Mouse (Mus musculus): ENCODE measurements at regions not wholly inside any gene's neighbourhood (a gene's known extent, or its start where the extent isn't known, plus 50 kb on each side); places are given as distances from the start of the nearest gene placed in this dataset.

GRCm38 (mm10) chr7:115170023-115170422 lies 426.5 kb downstream of the Insc start:
- DNase-seq (ENCODE audit: extremely low read depth, low read depth, low spot score): no peak

- DNase-seq (ENCODE audit: extremely low read depth, low read depth, low spot score): no peak
These were observed 426.9 kb downstream of the Insc start for GRCm38 (mm10) chr7:115170439-115170838.

- no peak for DNase-seq (ENCODE audit: extremely low read depth, low read depth, low spot score)
These were observed 449.0 kb downstream of the Insc start for GRCm38 (mm10) chr7:115192482-115192881.

- no peak for DNase-seq (ENCODE audit: extremely low read depth, low read depth, low spot score)
These were observed 449.7 kb downstream of the Insc start for GRCm38 (mm10) chr7:115192992-115193761.

- no peak for DNase-seq (ENCODE audit: extremely low read depth, low read depth, low spot score)
These were observed 461.4 kb downstream of the Insc start for GRCm38 (mm10) chr7:115204916-115205315.

- no peak for DNase-seq (ENCODE audit: extremely low read depth, low read depth, low spot score)
These were observed 463.1 kb downstream of the Insc start for GRCm38 (mm10) chr7:115206479-115207134.

- no peak for DNase-seq (ENCODE audit: extremely low read depth, low read depth, low spot score)
These were observed 465.3 kb downstream of the Insc start for GRCm38 (mm10) chr7:115208781-115209180.

- DNase-seq (ENCODE audit: extremely low read depth, low read depth, low spot score): no peak
These were observed 466.5 kb downstream of the Insc start for GRCm38 (mm10) chr7:115210012-115210411.

- DNase-seq (ENCODE audit: extremely low read depth, low read depth, low spot score): no peak
These were observed 473.3 kb downstream of the Insc start for GRCm38 (mm10) chr7:115216838-115217237.

GRCm38 (mm10) chr7:115217255-115217654 lies 473.8 kb downstream of the Insc start:
- DNase-seq (ENCODE audit: extremely low read depth, low read depth, low spot score): no peak

- no peak for DNase-seq (ENCODE audit: extremely low read depth, low read depth, low spot score)
These were observed 474.2 kb downstream of the Insc start for GRCm38 (mm10) chr7:115217712-115218111.

- no peak for DNase-seq (ENCODE audit: extremely low read depth, low read depth, low spot score)
These were observed 475.2 kb downstream of the Insc start for GRCm38 (mm10) chr7:115218596-115219180.

GRCm38 (mm10) chr7:115222642-115223041 lies 479.1 kb downstream of the Insc start:
- no peak for DNase-seq (ENCODE audit: extremely low read depth, low read depth, low spot score)

- no peak for DNase-seq (ENCODE audit: extremely low read depth, low read depth, low spot score)
These were observed 487.0 kb downstream of the Insc start for GRCm38 (mm10) chr7:115230525-115230924.

- no peak for DNase-seq (ENCODE audit: extremely low read depth, low read depth, low spot score)
These were observed 490.4 kb downstream of the Insc start for GRCm38 (mm10) chr7:115233850-115234436.

GRCm38 (mm10) chr7:115237131-115237530 lies 493.6 kb downstream of the Insc start:
- DNase-seq (ENCODE audit: extremely low read depth, low read depth, low spot score): no peak

GRCm38 (mm10) chr7:115251591-115252369 lies 508.3 kb downstream of the Insc start:
- DNase-seq (ENCODE audit: extremely low read depth, low read depth, low spot score): no peak

- DNase-seq (ENCODE audit: extremely low read depth, low read depth, low spot score): no peak
These were observed 508.9 kb downstream of the Insc start for GRCm38 (mm10) chr7:115252370-115252750.

- no peak for DNase-seq (ENCODE audit: extremely low read depth, low read depth, low spot score)
These were observed 515.1 kb downstream of the Insc start for GRCm38 (mm10) chr7:115258626-115259025.

GRCm38 (mm10) chr7:115263082-115263481 lies 519.6 kb downstream of the Insc start:
- no peak for DNase-seq (ENCODE audit: extremely low read depth, low read depth, low spot score)

- no peak for DNase-seq (ENCODE audit: extremely low read depth, low read depth, low spot score)
These were observed 522.6 kb downstream of the Insc start for GRCm38 (mm10) chr7:115266141-115266540.

All from fat pad, adult 2 months (tissue).